Mouse (Mus musculus) left cerebral cortex, adult 2 months (tissue): ENCODE measurements at regions not wholly inside any gene's neighbourhood (a gene's known extent, or its start where the extent isn't known, plus 50 kb on each side); places are given as distances from the start of the nearest gene placed in this dataset.

Source experiments
- DNase-seq, 2 experiments: peaks; one replicate each; pipeline ENCODE4 v3.0.0; 2021 to 2022; ENCODE audit warnings: low spot score in 2 of 2, mixed read lengths in 1 of 2; ENCODE audit errors: extremely low spot score in 1 of 2
- H3K27ac ChIP-seq: fragments of 200-600 bp; 2 replicates; pipeline ENCODE4 v1.8.1; 2022
- H3K4me3 ChIP-seq: fragments of 200-600 bp; 2 replicates; pipeline ENCODE4 v1.8.1; 2022
- CTCF ChIP-seq: fragments of 200-600 bp; IDR thresholded peaks from 2 replicates; pipeline ENCODE4 v1.8.1; 2022; ENCODE audit warnings: antibody characterized with exemption, mild to moderate bottlenecking, moderate library complexity
- intact Hi-C: fragments of 180-260 bp; cut with DNase I; formaldehyde crosslinking; loops from one replicate; pipeline ENCODE4 v1.15.1; 2025

DNA sequence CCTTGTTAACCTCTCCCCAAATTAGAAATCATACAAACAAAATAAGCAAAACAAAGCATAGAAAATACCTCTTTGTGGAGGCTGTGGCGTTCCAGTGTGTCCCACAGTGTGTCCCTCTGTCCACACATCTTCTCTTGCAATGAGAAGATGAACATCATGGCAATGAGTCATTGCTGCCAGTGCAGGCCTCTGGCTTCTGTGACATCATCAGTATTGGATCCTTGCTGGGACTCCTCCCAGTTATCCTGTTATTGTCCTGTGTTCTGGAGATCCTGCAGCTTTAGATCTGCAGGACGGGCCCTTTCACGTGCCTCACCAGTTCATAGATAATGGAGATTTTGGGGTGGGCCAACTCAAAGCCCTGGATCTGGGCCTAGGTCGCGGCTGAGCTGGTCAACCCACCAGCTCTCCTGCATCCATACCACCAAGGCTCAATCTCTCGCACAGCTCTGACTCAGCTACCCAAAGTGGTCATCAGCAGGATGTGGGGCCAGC is 80.9 kb downstream of the Tmem212 start:
- H3K4me3 ChIP-seq, result no peak overlapping the region
- TF ChIP-seq CTCF, result no peak
- H3K27ac ChIP-seq, result no peak overlapping the region
- intact Hi-C loops, result no loop called here
- no peak for DNase-seq

GRCm38 (mm10) chr3:27804271-27804670 is 91.9 kb downstream of the Tmem212 start:
- DNase-seq, result no peak
- Histone ChIP-seq H3K4me3 (no peak overlapping the region), H3K27ac (no peak overlapping the region)
- intact Hi-C loops, result no loop called here
- TF ChIP-seq CTCF, result no peak

- Histone ChIP-seq H3K4me3 (no peak overlapping the region), H3K27ac (no peak overlapping the region)
- intact Hi-C loops, result no loop called here
- DNase-seq, result no peak
- TF ChIP-seq CTCF, result no peak
Measured at GRCm38 (mm10) chr3:27791633-27791951, 80.5 kb upstream of the Fndc3b start.

GRCm38 (mm10) chr3:27790932-27791632 is 80.0 kb upstream of the Fndc3b start:
- TF ChIP-seq CTCF, result no peak
- intact Hi-C loops, result no loop called here
- no peak overlapping the region for H3K27ac ChIP-seq

GRCm38 (mm10) chr3:27783926-27784325 is 72.8 kb upstream of the Fndc3b start:
- no peak for DNase-seq
- intact Hi-C loops, result no loop called here
- TF ChIP-seq CTCF, result no peak
- Histone ChIP-seq H3K4me3 (no peak overlapping the region), H3K27ac (no peak overlapping the region)

More at GRCm38 (mm10) chr3:27790932-27791632, 80.0 kb upstream of the Fndc3b start:
- no peak for DNase-seq
- no peak overlapping the region for H3K4me3 ChIP-seq

DNA sequence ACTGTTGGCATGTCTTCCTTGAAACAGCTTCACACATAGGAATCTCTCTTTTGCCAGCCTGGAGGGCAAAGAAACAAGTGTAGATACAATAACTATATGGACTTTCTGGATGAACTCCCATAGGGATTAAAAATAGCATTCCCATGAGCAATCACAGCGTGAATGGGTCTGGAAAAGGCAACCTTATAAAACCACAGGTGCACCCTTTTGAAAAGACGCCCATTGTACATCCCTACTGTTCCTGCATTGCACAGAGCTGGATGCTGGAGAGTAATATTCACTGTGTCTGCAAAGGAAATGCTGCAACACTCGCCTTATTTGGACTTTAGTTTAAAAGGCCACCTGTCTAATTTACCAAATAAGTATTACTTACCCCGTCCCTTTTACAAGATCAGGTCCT is 72.4 kb upstream of the Fndc3b start:
- H3K27ac ChIP-seq, result no peak overlapping the region
- no peak for DNase-seq
- intact Hi-C loops, result no loop called here
- no peak for TF ChIP-seq CTCF
- H3K4me3 ChIP-seq, result no peak overlapping the region

DNA sequence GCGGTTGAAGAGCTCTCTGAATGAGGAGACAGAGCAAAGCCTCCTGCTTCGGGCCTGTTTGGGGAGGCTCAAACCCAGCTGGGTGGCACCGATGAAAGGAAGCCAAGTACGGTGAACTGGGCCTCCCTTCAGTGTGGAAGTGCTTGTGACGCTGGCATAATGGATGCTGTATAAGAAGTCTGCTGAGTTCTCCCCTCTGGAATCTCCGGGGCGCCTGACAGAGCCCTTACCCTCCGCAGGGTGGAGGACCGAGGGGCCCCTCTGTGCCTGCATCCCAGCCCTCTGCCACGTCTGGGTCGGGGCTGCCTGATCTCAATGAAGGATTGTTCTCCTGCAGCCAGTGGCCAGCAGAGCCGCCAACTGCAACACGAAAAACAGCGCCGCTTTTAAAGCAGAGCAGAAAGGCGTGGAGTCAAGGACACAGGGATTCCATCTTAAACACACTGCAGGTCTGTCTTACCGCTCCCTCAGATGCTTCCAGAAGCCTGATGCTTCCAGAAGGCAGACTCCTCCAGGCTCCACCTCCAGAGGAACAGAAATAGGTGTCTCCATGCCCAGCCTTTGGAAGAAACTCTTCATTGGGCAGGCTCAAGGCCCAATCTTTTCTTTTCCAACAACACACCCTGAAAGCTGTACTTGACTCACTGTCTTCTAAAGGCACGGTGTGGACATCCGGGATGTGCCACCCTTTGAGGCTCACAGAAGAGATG is 71.1 kb upstream of the Fndc3b start:
- no peak overlapping the region for H3K4me3 ChIP-seq
- intact Hi-C loops, result no loop called here
- H3K27ac ChIP-seq, result peak overlapping the region; percentile 78
- no peak for TF ChIP-seq CTCF
- DNase-seq, result peak in 1 of 2 experiments; percentile 39

DNA sequence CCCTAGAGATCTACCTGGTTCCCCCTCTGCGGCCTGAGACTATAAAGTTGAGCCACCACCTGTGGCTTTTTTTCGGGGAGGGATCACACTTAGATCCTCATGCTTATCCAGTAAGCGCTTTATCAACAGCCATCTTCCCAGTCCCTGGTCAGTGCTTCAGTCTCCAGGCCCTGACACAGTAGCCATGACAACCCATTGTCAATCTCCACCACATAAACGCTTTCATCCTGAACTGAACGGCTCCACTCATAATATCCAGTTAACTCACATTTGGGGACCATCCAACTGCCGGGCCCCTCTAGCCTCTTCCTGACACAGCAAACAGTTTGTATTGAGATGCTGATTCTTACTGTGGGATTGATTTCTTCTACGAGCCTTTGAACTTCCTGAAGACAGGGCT is 68.8 kb upstream of the Fndc3b start:
- H3K4me3 ChIP-seq, result no peak overlapping the region
- intact Hi-C loops, result no loop called here
- no peak for TF ChIP-seq CTCF
- no peak for DNase-seq
- no peak overlapping the region for H3K27ac ChIP-seq

DNA sequence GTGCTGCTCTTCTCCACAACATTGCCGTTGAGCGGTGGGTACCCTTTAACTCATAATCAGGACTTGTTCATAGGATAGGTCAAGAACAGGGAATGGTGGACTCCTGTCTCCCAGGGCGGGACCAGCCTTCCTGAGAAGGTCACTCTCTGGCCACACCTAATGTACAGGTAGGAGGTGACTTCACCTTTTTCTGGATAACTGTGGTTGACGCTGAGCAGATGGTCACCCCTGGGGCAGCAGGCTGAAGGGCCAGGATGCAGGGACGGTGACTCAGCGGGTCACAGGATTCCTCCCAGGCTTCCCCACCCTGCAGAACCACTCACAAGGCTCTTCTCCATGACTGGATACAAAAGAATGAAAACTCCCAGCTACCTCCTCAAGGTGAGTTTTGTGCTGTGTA is 66.6 kb upstream of the Fndc3b start:
- DNase-seq, result no peak
- no peak overlapping the region for H3K4me3 ChIP-seq
- intact Hi-C loops, result no loop called here
- no peak for TF ChIP-seq CTCF
- H3K27ac ChIP-seq, result no peak overlapping the region

- DNase-seq, result no peak
- Histone ChIP-seq H3K27ac (no peak overlapping the region), H3K4me3 (no peak overlapping the region)
- no peak for TF ChIP-seq CTCF
- intact Hi-C loops, result no loop called here
Measured at GRCm38 (mm10) chr3:27773176-27773575, 62.1 kb upstream of the Fndc3b start.

DNA sequence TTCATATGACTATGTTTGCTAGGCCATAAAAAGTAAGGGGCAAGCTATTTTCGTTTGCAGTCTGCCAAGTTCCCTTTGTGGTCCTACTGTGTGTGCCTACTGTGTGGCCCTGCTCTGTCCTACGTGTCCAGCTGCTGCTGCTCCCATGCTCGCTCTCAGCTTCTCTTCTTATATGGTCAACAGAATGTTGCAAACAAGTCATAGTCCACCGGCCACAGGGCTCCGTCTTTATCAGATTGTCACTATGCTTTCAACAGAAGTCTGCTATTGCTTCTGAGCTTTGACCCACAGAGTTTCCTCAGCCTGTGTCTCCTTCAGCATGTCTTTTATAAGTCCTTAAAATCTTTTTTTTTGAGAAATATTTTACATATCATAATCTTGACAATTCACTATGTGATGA is 58.3 kb upstream of the Fndc3b start:
- TF ChIP-seq CTCF, result no peak
- intact Hi-C loops, result loop anchor here (5.0 kb wide), 1 partner anchor 287 kb away; no protein-coding TSS in a partner anchor
- no peak overlapping the region for H3K27ac ChIP-seq

GRCm38 (mm10) chr3:27767188-27767587 is 56.1 kb upstream of the Fndc3b start:
- no peak for DNase-seq
- intact Hi-C loops, result loop anchor here (5.0 kb wide), 1 partner anchor 285 kb away; no protein-coding TSS in a partner anchor
- TF ChIP-seq CTCF, result no peak
- no peak overlapping the region for H3K27ac ChIP-seq
- H3K4me3 ChIP-seq, result no peak overlapping the region

More for the DNA sequence above, 58.3 kb upstream of the Fndc3b start:
- H3K4me3 ChIP-seq, result no peak overlapping the region
- DNase-seq, result no peak
